Mouse (Mus musculus) forebrain, embryonic 12.5 days (tissue): ENCODE data around the gene Tpm1. TPM values are rescaled to one million over a fixed set of nuclear protein-coding genes. Genes with fewer than 3 reads are reported as not detected.

ENCODE experiments used
- ATAC-seq: fragments of 200-750 bp; cut with Nextera tagmentation; 2 replicates; pipeline ENCODE4 v1.8.0; 2017; ENCODE audit warnings: moderate TSS enrichment; ENCODE audit not compliant: low FRiP score
- H3K27ac ChIP-seq: fragments of 300-500 bp; sonication (generic); 2 replicates; pipeline ENCODE4 v1.5.1; 2016; ENCODE audit warnings: mild to moderate bottlenecking
- H3K27me3 ChIP-seq: fragments of 300-500 bp; sonication (generic); 2 replicates; pipeline ENCODE4 v1.6.1; 2016; ENCODE audit warnings: mild to moderate bottlenecking
- H3K36me3 ChIP-seq: fragments of 300-500 bp; sonication (generic); replicated peaks from 2 replicates; pipeline ENCODE4 v1.6.1; 2016; ENCODE audit warnings: mild to moderate bottlenecking
- H3K4me1 ChIP-seq: fragments of 300-500 bp; sonication (generic); 2 replicates; pipeline ENCODE4 v1.6.1; 2016
- H3K4me2 ChIP-seq: fragments of 300-500 bp; sonication (generic); 2 replicates; pipeline ENCODE4 v1.6.1; 2016; ENCODE audit warnings: mild to moderate bottlenecking, moderate library complexity
- H3K4me3 ChIP-seq: fragments of 300-500 bp; sonication (generic); replicated peaks from 2 replicates; pipeline ENCODE4 v1.5.1; 2016; ENCODE audit warnings: mild to moderate bottlenecking
- H3K9ac ChIP-seq: fragments of 300-500 bp; sonication (generic); 2 replicates; pipeline ENCODE4 v1.6.1; 2016; ENCODE audit warnings: mild to moderate bottlenecking
- H3K9me3 ChIP-seq: fragments of 300-500 bp; sonication (generic); 2 replicates; pipeline ENCODE4 v1.6.1; 2016
- WGBS: fragments of 180-500 bp; shearing (Covaris S2); methylation state at CpG from one replicate; pipeline ENCODE4 v1.1.7; 2016; 5-methylcytosine and 5-hydroxymethylcytosine counted together
- polyA plus RNA-seq: library from polyadenylated mRNA; unstranded; fragments of >200 nt; fragmentation: Nextera tagmentation; extraction: Ambion mirVana; gene quantifications from 2 replicates; pipeline ENCODE4 v1.2.1, GENCODE M21; 2016

Gene Tpm1
- polyA plus RNA-seq, 1 experiment from 2014 or later = 280 TPM

GRCm38 (mm10) chr9:67034677-67035076, 14.5 kb downstream of the Tpm1 start:
- Histone ChIP-seq H3K27me3 (no peaks in the 10 kb centered on the region), H3K27ac (no peak overlapping the region), H3K9ac (no peak overlapping the region), H3K4me3 (no peak overlapping the region), H3K4me2 (no peak overlapping the region), H3K4me1 (peaks cover 8% of the 10 kb centered on the region), H3K9me3 (peaks cover 8% of the 10 kb centered on the region; the same call in 1 of the 2 replicates), H3K36me3 (peaks cover 66% of the 10 kb centered on the region)
- no peak for ATAC-seq
- WGBS = 91% methylated on average over 4 of the region's 4 CpGs

- H3K27me3 ChIP-seq = no peaks in the 10 kb centered on the region
- H3K4me3 ChIP-seq = no peak overlapping the region
- 92% methylated on average over 10 of the region's 10 CpGs for WGBS
- no peak overlapping the region for H3K9ac ChIP-seq
- ATAC-seq = no peak
- no peak overlapping the region for H3K27ac ChIP-seq
- no peaks in the 10 kb centered on the region; the same call in 1 of the 2 replicates for H3K4me1 ChIP-seq
- H3K4me2 ChIP-seq = no peak overlapping the region
- H3K36me3 ChIP-seq = peaks cover 74% of the 10 kb centered on the region
- H3K9me3 ChIP-seq = peaks cover 8% of the 10 kb centered on the region; the same call in 1 of the 2 replicates
These were observed 16.2 kb downstream of the Tpm1 start for GRCm38 (mm10) chr9:67033016-67033415.

GRCm38 (mm10) chr9:67032611-67033010, 16.6 kb downstream of the Tpm1 start:
- WGBS = 97% methylated on average over 15 of the region's 15 CpGs
- peaks cover 77% of the 10 kb centered on the region for H3K36me3 ChIP-seq
- ATAC-seq = no peak

GRCm38 (mm10) chr9:67029518-67029917, 19.7 kb downstream of the Tpm1 start:
- H3K36me3 ChIP-seq = peaks cover 83% of the 10 kb centered on the region
- 91% methylated on average over 13 of the region's 13 CpGs for WGBS
- H3K9me3 ChIP-seq = no peaks in the 10 kb centered on the region

More at GRCm38 (mm10) chr9:67032611-67033010, 16.6 kb downstream of the Tpm1 start:
- Histone ChIP-seq H3K27me3 (no peaks in the 10 kb centered on the region), H3K4me1 (no peaks in the 10 kb centered on the region; the same call in 1 of the 2 replicates), H3K27ac (no peak overlapping the region), H3K9ac (no peak overlapping the region), H3K4me3 (no peak overlapping the region), H3K4me2 (no peak overlapping the region), H3K9me3 (peaks cover 8% of the 10 kb centered on the region; the same call in 1 of the 2 replicates)

GRCm38 (mm10) chr9:67028929-67029328, 20.3 kb downstream of the Tpm1 start:
- WGBS = 92% methylated on average over 4 of the region's 4 CpGs

More at GRCm38 (mm10) chr9:67029518-67029917, 19.7 kb downstream of the Tpm1 start:
- no peaks in the 10 kb centered on the region for H3K27me3 ChIP-seq
- no peak overlapping the region for H3K4me3 ChIP-seq
- no peak overlapping the region for H3K9ac ChIP-seq
- no peak overlapping the region for H3K4me2 ChIP-seq
- no peak for ATAC-seq
- no peak overlapping the region for H3K27ac ChIP-seq
- H3K4me1 ChIP-seq = no peaks in the 10 kb centered on the region

DNA sequence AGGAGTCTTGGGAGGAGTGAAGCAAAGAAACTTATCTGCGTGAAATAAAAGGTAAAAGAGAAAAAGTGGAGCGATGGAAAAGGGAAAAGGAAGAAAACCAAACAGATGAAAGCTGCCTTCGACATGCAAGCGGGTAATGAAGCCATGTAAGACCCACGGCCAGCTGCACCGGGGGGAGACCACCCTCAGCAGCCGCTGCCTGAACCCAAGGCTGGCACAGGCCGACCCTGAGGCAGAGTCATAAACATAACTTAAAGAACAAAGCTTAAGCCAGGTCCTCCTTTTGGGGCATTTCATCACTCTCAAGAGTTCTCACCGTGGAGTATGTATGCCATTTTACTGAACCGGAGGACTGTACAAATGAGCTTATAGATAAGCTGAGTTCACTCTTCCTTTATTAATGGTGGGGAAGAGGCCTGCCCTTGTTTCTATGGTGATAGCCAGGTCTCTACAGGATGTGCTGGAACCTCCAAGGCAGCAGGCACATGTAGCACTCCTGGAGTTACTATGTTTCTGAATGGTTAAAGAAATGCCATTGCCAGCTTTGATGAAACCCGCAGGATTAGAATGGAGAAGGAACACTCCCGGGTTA, 21.0 kb downstream of the Tpm1 start:
- Histone ChIP-seq H3K4me1 (no peaks in the 10 kb centered on the region), H3K9me3 (no peaks in the 10 kb centered on the region), H3K27ac (no peak overlapping the region), H3K4me3 (no peak overlapping the region), H3K9ac (no peak overlapping the region), H3K36me3 (peaks cover 76% of the 10 kb centered on the region), H3K4me2 (no peak overlapping the region), H3K27me3 (no peaks in the 10 kb centered on the region)
- ATAC-seq = no peak
- 88% methylated on average over 12 of the region's 12 CpGs for WGBS

More at GRCm38 (mm10) chr9:67028929-67029328, 20.3 kb downstream of the Tpm1 start:
- Histone ChIP-seq H3K9ac (no peak overlapping the region), H3K27ac (no peak overlapping the region), H3K9me3 (no peaks in the 10 kb centered on the region), H3K4me2 (no peak overlapping the region), H3K4me3 (no peak overlapping the region), H3K36me3 (peaks cover 81% of the 10 kb centered on the region), H3K4me1 (no peaks in the 10 kb centered on the region), H3K27me3 (no peaks in the 10 kb centered on the region)
- no peak for ATAC-seq

DNA sequence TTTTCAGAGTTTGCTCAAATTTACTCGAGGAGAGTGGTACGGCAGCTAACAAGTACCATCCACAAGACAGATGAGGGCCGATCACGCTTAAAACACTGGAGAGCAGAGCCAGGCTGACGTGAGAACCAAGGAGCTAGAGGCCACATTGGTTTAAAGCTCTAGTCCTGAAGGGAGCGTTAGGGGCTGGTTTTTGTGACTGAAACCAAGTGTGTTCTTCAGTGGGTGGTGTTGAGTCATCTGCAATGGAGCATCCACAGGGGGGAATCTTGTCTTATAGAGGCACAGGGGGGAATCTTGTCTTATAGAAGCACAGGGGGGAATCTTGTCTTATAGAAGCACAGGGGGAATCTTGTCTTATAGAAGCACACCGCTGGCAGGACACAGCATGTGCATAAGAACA, 22.3 kb downstream of the Tpm1 start:
- Histone ChIP-seq H3K4me2 (no peak overlapping the region), H3K36me3 (peaks cover 72% of the 10 kb centered on the region), H3K9me3 (no peaks in the 10 kb centered on the region), H3K4me1 (no peaks in the 10 kb centered on the region), H3K27me3 (no peaks in the 10 kb centered on the region), H3K27ac (no peak overlapping the region), H3K9ac (no peak overlapping the region), H3K4me3 (no peak overlapping the region)
- WGBS = 93% methylated on average over 7 of the region's 7 CpGs
- no peak for ATAC-seq

DNA sequence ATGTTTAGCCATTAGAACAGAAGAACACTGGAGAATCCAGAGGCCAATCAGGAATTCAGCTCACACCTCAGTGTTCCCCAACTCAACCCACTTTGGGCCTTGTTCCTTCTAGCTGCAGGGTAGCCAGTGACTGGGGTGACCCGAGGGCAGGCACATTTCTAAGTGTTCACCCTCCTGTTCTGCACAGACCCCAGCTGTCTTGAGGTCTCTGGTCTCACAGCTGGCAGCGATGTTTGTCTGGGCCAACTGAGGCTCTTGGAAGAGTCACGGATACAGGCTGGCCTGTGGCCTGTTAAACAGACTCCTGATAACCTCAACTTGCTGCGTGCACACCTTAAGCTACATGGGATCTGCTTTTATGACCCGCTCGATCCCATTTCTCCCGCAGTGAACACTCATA, 23.1 kb downstream of the Tpm1 start:
- H3K4me1 ChIP-seq = no peaks in the 10 kb centered on the region
- no peak overlapping the region for H3K9ac ChIP-seq
- H3K9me3 ChIP-seq = no peaks in the 10 kb centered on the region
- H3K27me3 ChIP-seq = no peaks in the 10 kb centered on the region
- peaks cover 65% of the 10 kb centered on the region for H3K36me3 ChIP-seq
- ATAC-seq = no peak
- WGBS = 96% methylated on average over 7 of the region's 7 CpGs
- H3K4me3 ChIP-seq = no peak overlapping the region
- no peak overlapping the region for H3K27ac ChIP-seq
- H3K4me2 ChIP-seq = no peak overlapping the region

GRCm38 (mm10) chr9:67024889-67025692, 24.1 kb downstream of the Tpm1 start:
- H3K36me3 ChIP-seq = peaks cover 55% of the 10 kb centered on the region
- H3K27me3 ChIP-seq = no peaks in the 10 kb centered on the region
- 93% methylated on average over 17 of the region's 17 CpGs for WGBS

GRCm38 (mm10) chr9:67023371-67023770, 25.8 kb downstream of the Tpm1 start:
- H3K9me3 ChIP-seq = no peaks in the 10 kb centered on the region
- H3K36me3 ChIP-seq = peaks cover 46% of the 10 kb centered on the region
- no peak for ATAC-seq
- H3K4me2 ChIP-seq = no peak overlapping the region
- H3K27me3 ChIP-seq = no peaks in the 10 kb centered on the region
- no peaks in the 10 kb centered on the region for H3K4me1 ChIP-seq
- H3K9ac ChIP-seq = no peak overlapping the region
- H3K27ac ChIP-seq = no peak overlapping the region
- WGBS = 96% methylated on average over 9 of the region's 9 CpGs
- H3K4me3 ChIP-seq = no peak overlapping the region

More at GRCm38 (mm10) chr9:67024889-67025692, 24.1 kb downstream of the Tpm1 start:
- ATAC-seq = no peak
- Histone ChIP-seq H3K27ac (no peak overlapping the region), H3K4me2 (no peak overlapping the region), H3K9me3 (no peaks in the 10 kb centered on the region), H3K4me1 (no peaks in the 10 kb centered on the region), H3K4me3 (no peak overlapping the region), H3K9ac (no peak overlapping the region)

DNA sequence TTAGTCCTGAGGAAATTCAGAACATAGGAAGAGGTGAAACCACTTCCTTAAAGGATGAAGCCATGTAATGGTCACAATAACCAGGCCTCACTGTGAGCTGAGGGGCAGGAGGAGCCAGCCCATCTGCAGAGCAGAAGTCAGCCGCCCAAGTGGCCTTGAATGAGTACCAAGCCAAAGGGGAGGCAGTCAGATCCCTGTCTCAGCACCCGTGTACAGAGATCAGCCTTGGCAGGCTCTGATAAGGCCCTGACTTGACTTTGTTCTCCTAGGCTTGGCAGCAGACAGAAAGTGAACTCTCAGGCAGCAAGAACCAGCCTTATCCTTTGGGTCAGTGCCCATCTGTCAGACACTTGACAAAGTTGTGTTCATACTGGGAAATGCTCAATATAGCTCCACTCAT, 29.1 kb downstream of the Tpm1 start:
- Histone ChIP-seq H3K36me3 (peaks cover 21% of the 10 kb centered on the region), H3K4me2 (no peak overlapping the region), H3K9me3 (no peaks in the 10 kb centered on the region), H3K27ac (no peak overlapping the region), H3K4me3 (no peak overlapping the region), H3K27me3 (no peaks in the 10 kb centered on the region), H3K9ac (no peak overlapping the region), H3K4me1 (no peaks in the 10 kb centered on the region)
- 83% methylated on average over 2 of the region's 2 CpGs for WGBS
- no peak for ATAC-seq

- Histone ChIP-seq H3K9ac (no peak overlapping the region), H3K27ac (no peak overlapping the region), H3K4me1 (no peaks in the 10 kb centered on the region), H3K9me3 (no peaks in the 10 kb centered on the region), H3K27me3 (no peaks in the 10 kb centered on the region), H3K36me3 (no peaks in the 10 kb centered on the region), H3K4me3 (no peak overlapping the region), H3K4me2 (no peak overlapping the region)
- 78% methylated on average over 2 of the region's 2 CpGs for WGBS
- ATAC-seq = no peak
These were observed 35.7 kb downstream of the Tpm1 start for GRCm38 (mm10) chr9:67013501-67013900.
